Mouse (Mus musculus) heart, postnatal 0 days (tissue): ENCODE data around the gene Cdc27.

ENCODE experiments used
- CTCF ChIP-seq: IDR thresholded peaks from 2 replicates; pipeline ENCODE4 v1.5.1; 2016; ENCODE audit warnings: antibody characterized with exemption, control low read depth, low read depth
- EP300 ChIP-seq: IDR thresholded peaks from 2 replicates; pipeline ENCODE4 v1.6.1; 2016; ENCODE audit warnings: antibody characterized with exemption, low read depth

DNA sequence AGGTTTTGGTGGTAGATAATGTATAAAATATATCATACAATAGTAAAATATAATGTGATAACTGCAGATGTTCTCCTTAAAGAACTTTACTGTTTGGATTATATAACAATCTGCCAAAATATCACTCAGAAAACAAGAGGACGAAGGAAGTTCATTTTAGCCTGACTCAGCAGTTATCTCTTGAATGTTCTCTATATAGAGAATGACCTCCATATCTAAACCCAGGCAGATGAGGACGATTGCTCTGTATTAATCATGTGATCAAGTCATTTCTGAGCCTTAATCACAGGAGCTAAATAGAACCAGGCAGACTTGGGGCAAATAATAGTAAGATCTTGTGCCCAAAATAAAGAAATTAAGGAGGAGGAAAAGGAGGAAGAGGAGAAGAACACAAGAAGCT, 5.9 kb downstream of the Cdc27 start:
- TF ChIP-seq CTCF (no peak), EP300 (no peak)
